Comparison of ENCODE assay signal across 7 mouse cellular contexts in the genomic region with DNA sequence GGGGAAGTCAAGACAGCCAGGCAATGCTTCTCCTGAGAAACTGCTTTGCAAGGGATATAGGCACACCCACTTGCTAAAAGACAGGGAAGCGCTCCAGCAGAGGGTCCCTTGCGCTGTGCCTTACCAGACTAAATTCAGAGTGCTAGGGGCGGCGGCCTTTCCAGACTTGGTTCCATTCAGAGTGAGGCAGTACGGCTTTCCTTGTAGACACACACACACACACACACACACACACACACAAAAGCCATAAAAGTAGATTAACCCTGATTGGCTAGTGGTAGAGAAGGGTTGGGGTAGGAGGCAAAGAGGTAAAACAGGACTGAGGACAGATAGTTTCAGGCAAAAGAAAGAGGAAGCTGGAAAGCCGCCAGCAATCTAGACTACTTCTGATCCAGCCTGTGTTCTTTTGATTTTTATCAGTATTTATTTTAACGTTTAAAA. TPM values are rescaled to one million over a fixed set of nuclear protein-coding genes. Genes with fewer than 3 reads are reported as not detected.
DNase-seq lines count a peak whose midpoint lies in the region; ATAC-seq and TF ChIP-seq lines count a peak whose summit lies in the region.

No protein-coding gene starts in this region.

- WGBS in forebrain, embryonic 16.5 days = 27% methylated on average over 7 of the region's 7 CpGs
- 27% methylated on average over 7 of the region's 7 CpGs for WGBS in limb, embryonic 14.5 days
- 12% methylated on average over 7 of the region's 7 CpGs for WGBS in small intestine, adult 2 months

- DNase-seq in urinary bladder, postnatal 14 days (ENCODE audit: low spot score) = peak; percentile 87
- DNase-seq in urinary bladder, postnatal 10 days (ENCODE audit: low spot score) = no peak
- DNase-seq in limb, embryonic 14.5 days (ENCODE audit: low spot score) = peak; percentile 71
- no peak for DNase-seq in c-Kit-positive CD71-positive TER-119-positive erythroid progenitor cells, embryonic 14.5 days (ENCODE audit: low spot score)
- DNase-seq in cerebellum, adult 9-11 months = no peak

- no peak for TF ChIP-seq POLR2A in limb, embryonic 14.5 days (IDR thresholded peaks at IDR 0.05; ENCODE audit: borderline replicate concordance, extremely low read depth, insufficient read depth, insufficient read length)
- TF ChIP-seq POLR2A in small intestine, adult 2 months (IDR thresholded peaks at IDR 0.05; ENCODE audit: low read depth, low read length) = no peak

- TF ChIP-seq CTCF in small intestine, adult 2 months (IDR thresholded peaks at IDR 0.05; ENCODE audit: extremely low read depth, insufficient read length, insufficient replicate concordance, low read depth, low read length) = no peak

- no peaks in the 10 kb centered on the region for H3K36me3 ChIP-seq in forebrain, embryonic 16.5 days (ENCODE audit: control insufficient read depth, insufficient read depth)
- H3K36me3 ChIP-seq in limb, embryonic 14.5 days (ENCODE audit: control insufficient read depth, insufficient read depth, low read length) = no peaks in the 10 kb centered on the region
- H3K36me3 ChIP-seq in small intestine, adult 2 months (ENCODE audit: control insufficient read depth, insufficient read depth, low read length) = no peaks in the 10 kb centered on the region

- H3K9me3 ChIP-seq in forebrain, embryonic 16.5 days (ENCODE audit: control insufficient read depth, low read length) = no peaks in the 10 kb centered on the region
- no peaks in the 10 kb centered on the region for H3K9me3 ChIP-seq in limb, embryonic 14.5 days (ENCODE audit: control insufficient read depth, low read length)

- ATAC-seq in forebrain, embryonic 16.5 days = peak; percentile 66
- ATAC-seq in limb, embryonic 14.5 days (ENCODE audit: low FRiP score, low read depth) = 0 out of 2 replicates have a peak, but pooled peaks have one; percentile 23

- no peak overlapping the region for H3K27ac ChIP-seq in forebrain, embryonic 16.5 days (ENCODE audit: low read length)
- H3K27ac ChIP-seq in limb, embryonic 14.5 days (replicated peaks; ENCODE audit: low read depth, low read length) = no peak overlapping the region
- H3K27ac ChIP-seq in small intestine, adult 2 months (ENCODE audit: insufficient read depth, low read depth, low read length) = no peak overlapping the region

- H3K4me1 ChIP-seq in forebrain, embryonic 16.5 days (replicated peaks; ENCODE audit: control insufficient read depth, insufficient read depth, low read length) = peaks cover 13% of the 10 kb centered on the region
- H3K4me1 ChIP-seq in limb, embryonic 14.5 days (ENCODE audit: control insufficient read depth, insufficient read depth, low read length) = 0 out of 2 replicates have a peak, but pooled peaks cover 7% of the 10 kb centered on the region
- H3K4me1 ChIP-seq in small intestine, adult 2 months (ENCODE audit: control insufficient read depth, insufficient read depth, insufficient read length, low read length) = no peaks in the 10 kb centered on the region

- no peak overlapping the region for H3K4me3 ChIP-seq in forebrain, embryonic 16.5 days (replicated peaks; ENCODE audit: low read length)
- no peak overlapping the region; the same call in 1 of the 2 replicates for H3K4me3 ChIP-seq in limb, embryonic 14.5 days (replicated peaks; ENCODE audit: low read length)
- H3K4me3 ChIP-seq in small intestine, adult 2 months (ENCODE audit: low read depth, low read length) = peak overlapping the region; percentile 28; the same call in 1 of the 2 replicates

- peak overlapping the region; percentile 23 for H3K4me2 ChIP-seq in forebrain, embryonic 16.5 days (ENCODE audit: low read length)
- peak overlapping the region; percentile 100; the same call in 1 of the 2 replicates for H3K4me2 ChIP-seq in limb, embryonic 14.5 days (replicated peaks; ENCODE audit: low read depth, low read length, severe bottlenecking)

- H3K27me3 ChIP-seq in forebrain, embryonic 16.5 days (replicated peaks; ENCODE audit: control insufficient read depth, insufficient read depth, low read length) = peaks cover 2% of the 10 kb centered on the region; the same call in 1 of the 2 replicates
- peaks cover 5% of the 10 kb centered on the region; the same call in 1 of the 2 replicates for H3K27me3 ChIP-seq in limb, embryonic 14.5 days (ENCODE audit: control insufficient read depth, insufficient read depth, low read length)
- H3K27me3 ChIP-seq in small intestine, adult 2 months (ENCODE audit: control insufficient read depth, insufficient read depth, low read length) = no peaks in the 10 kb centered on the region

- H3K9ac ChIP-seq in forebrain, embryonic 16.5 days (replicated peaks; ENCODE audit: low read depth, low read length) = no peak overlapping the region
- no peak overlapping the region for H3K9ac ChIP-seq in limb, embryonic 14.5 days (ENCODE audit: low read depth, low read length, severe bottlenecking)

RNA-seq across cellular contexts. Expression of gene Adgrg6, which starts 0.7 kb away (rescaled TPM):
- polyA plus RNA-seq in forebrain, embryonic 16.5 days (2015; fragmentation: Nextera tagmentation; extraction: Ambion mirVana) = 0.61 and 0.81 TPM in 2 replicates
- 10.4 and 11.8 TPM in 2 replicates for polyA plus RNA-seq in limb, embryonic 14.5 days (2012; rRNA removed)
- 10.0 and 10.4 TPM in 2 replicates for polyA plus RNA-seq in limb, embryonic 14.5 days (2014; fragmentation: Nextera tagmentation; extraction: Ambion mirVana)
- polyA plus RNA-seq in small intestine, adult 2 months (2012; rRNA removed) = 0.76 and 0.82 TPM in 2 replicates

Comparison
In these comparisons a context has a peak if more than half of its experiments do, and no peak if none do; other contexts are left out.
1. DNase-seq: peak in urinary bladder, postnatal 14 days (single experiment) and limb, embryonic 14.5 days (single experiment); none in urinary bladder, postnatal 10 days (single experiment), c-Kit-positive CD71-positive TER-119-positive erythroid progenitor cells, embryonic 14.5 days (single experiment) and cerebellum, adult 9-11 months (single experiment).